Mouse (Mus musculus): ENCODE measurements around the gene Ttc39b. TPM values are rescaled to one million over a fixed set of nuclear protein-coding genes. Genes with fewer than 3 reads are reported as not detected.
"Not testable (repeated sequence)": the region's sequence is repeated elsewhere in the genome, so short reads cannot be mapped to it uniquely, and the experiment has no call there.

The Ttc39b gene
- total RNA-seq, 2 experiments from 2014 or later: 34.9 to 36.5 TPM

- no peak for DNase-seq
Measured at GRCm38 (mm10) chr4:83273616-83274050, 50.4 kb downstream of the Ttc39b start.

GRCm38 (mm10) chr4:83272917-83273615 is 51.0 kb downstream of the Ttc39b start:
- DNase-seq: no peak

GRCm38 (mm10) chr4:83270481-83270880 is 53.6 kb downstream of the Ttc39b start:
- no peak for DNase-seq

- DNase-seq: no peak
Measured at GRCm38 (mm10) chr4:83269614-83270013, 54.4 kb downstream of the Ttc39b start.

- DNase-seq: no peak
Measured at GRCm38 (mm10) chr4:83265926-83266692, 57.9 kb downstream of the Ttc39b start.

- no peak for DNase-seq
Measured at GRCm38 (mm10) chr4:83264832-83265231, 59.2 kb downstream of the Ttc39b start.

GRCm38 (mm10) chr4:83261998-83262397 is 62.1 kb downstream of the Ttc39b start:
- no peak for DNase-seq

- no peak for DNase-seq
Measured at GRCm38 (mm10) chr4:83259690-83260089, 64.4 kb downstream of the Ttc39b start.

- no peak for DNase-seq
Measured at GRCm38 (mm10) chr4:83258273-83258672, 65.8 kb downstream of the Ttc39b start.

GRCm38 (mm10) chr4:83257279-83258260 is 66.5 kb downstream of the Ttc39b start:
- DNase-seq: no peak

GRCm38 (mm10) chr4:83256779-83257178 is 67.3 kb downstream of the Ttc39b start:
- no peak for DNase-seq

GRCm38 (mm10) chr4:83254941-83255340 is 69.1 kb downstream of the Ttc39b start:
- DNase-seq: no peak

GRCm38 (mm10) chr4:83253679-83254078 is 70.4 kb downstream of the Ttc39b start:
- no peak for DNase-seq

GRCm38 (mm10) chr4:83243706-83244105 is 80.3 kb downstream of the Ttc39b start:
- DNase-seq: no peak

GRCm38 (mm10) chr4:83241630-83242029 is 82.4 kb downstream of the Ttc39b start:
- no peak for DNase-seq

GRCm38 (mm10) chr4:83237656-83238055 is 86.4 kb downstream of the Ttc39b start:
- DNase-seq: no peak

- DNase-seq: not testable (repeated sequence)
Measured at GRCm38 (mm10) chr4:83235304-83235703, 88.8 kb downstream of the Ttc39b start.

GRCm38 (mm10) chr4:83234739-83235138 is 89.3 kb downstream of the Ttc39b start:
- DNase-seq: no peak

GRCm38 (mm10) chr4:83234132-83234531 is 89.9 kb downstream of the Ttc39b start:
- no peak for DNase-seq

- DNase-seq: peak; percentile 77 to 85
Measured at GRCm38 (mm10) chr4:83233181-83234123, 90.6 kb downstream of the Ttc39b start.

GRCm38 (mm10) chr4:83232315-83232880 is 91.7 kb downstream of the Ttc39b start:
- DNase-seq: no peak
